Mouse (Mus musculus): ENCODE measurements at regions not wholly inside any gene's neighbourhood (a gene's known extent, or its start where the extent isn't known, plus 50 kb on each side); places are given as distances from the start of the nearest gene placed in this dataset.

DNA sequence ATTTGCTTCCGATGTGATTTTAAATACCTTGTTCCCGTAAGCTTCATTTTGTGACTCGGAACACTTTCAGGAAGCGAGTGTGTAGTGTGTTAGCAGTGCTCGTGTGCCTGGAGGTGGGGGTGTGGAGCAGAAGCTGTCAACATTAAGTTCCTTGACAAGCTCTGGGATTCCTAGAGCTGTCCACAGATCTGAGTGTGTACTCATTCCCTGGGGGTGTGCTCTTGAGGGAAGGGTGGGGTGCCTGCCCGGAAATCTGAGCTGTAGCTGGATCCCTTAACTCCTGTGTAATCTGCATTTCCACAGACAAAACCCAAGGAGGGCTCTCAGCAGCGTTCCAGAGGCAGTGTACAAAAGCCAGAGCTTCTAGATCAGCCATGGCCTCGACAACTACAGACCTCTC lies 335.8 kb downstream of the Etnk1 start:
- no peak for TF ChIP-seq CTCF (conservative IDR thresholded peaks at IDR 0.05 in 1 of 2, IDR thresholded peaks at IDR 0.05 in 1 of 2; ENCODE audit: low read depth in 2 of 2, low read length in 2 of 2)
- TF ChIP-seq MAX (IDR thresholded peaks at IDR 0.05; ENCODE audit: low read length) = no peak
- no peak for TF ChIP-seq POLR2A (IDR thresholded peaks at IDR 0.05; ENCODE audit: low read depth, low read length)
- TF ChIP-seq JUN (IDR thresholded peaks at IDR 0.05; ENCODE audit: insufficient read depth, low read depth, low read length) = no peak
- no peak for TF ChIP-seq USF1 (IDR thresholded peaks at IDR 0.05; ENCODE audit: low read depth, low read length)

Measured in CH12.LX (cell line).